Mouse (Mus musculus) midbrain, embryonic 11.5 days (tissue): ENCODE measurements at regions not wholly inside any gene's neighbourhood (a gene's known extent, or its start where the extent isn't known, plus 50 kb on each side); places are given as distances from the start of the nearest gene placed in this dataset.

Experiments used
- ATAC-seq: fragments of 200-750 bp; cut with Nextera tagmentation; 2 replicates; pipeline ENCODE4 v1.8.0; 2017; ENCODE audit warnings: moderate TSS enrichment, moderate library complexity; ENCODE audit not compliant: low FRiP score
- DNase-seq: peaks from one replicate; pipeline ENCODE4 v3.0.0; 2015; ENCODE audit warnings: low spot score; ENCODE audit errors: missing footprints
- H3K27ac ChIP-seq: fragments of 300-500 bp; sonication (generic); 2 replicates; pipeline ENCODE4 v1.5.1; 2014; ENCODE audit warnings: low read depth, low read length
- H3K27me3 ChIP-seq: fragments of 300-500 bp; sonication (generic); 2 replicates; pipeline ENCODE4 v1.6.1; 2014; ENCODE audit warnings: mild to moderate bottlenecking, low read length, moderate library complexity, mixed read lengths; ENCODE audit not compliant: control insufficient read depth, insufficient read depth
- H3K36me3 ChIP-seq: fragments of 300-500 bp; sonication (generic); 2 replicates; pipeline ENCODE4 v1.6.1; 2014; ENCODE audit warnings: mild to moderate bottlenecking, low read length, moderate library complexity, mixed read lengths; ENCODE audit not compliant: control insufficient read depth, insufficient read depth
- H3K4me1 ChIP-seq: fragments of 300-500 bp; sonication (generic); 2 replicates; pipeline ENCODE4 v1.6.1; 2014; ENCODE audit warnings: low read length; ENCODE audit not compliant: control insufficient read depth, insufficient read depth
- H3K4me2 ChIP-seq: fragments of 300-500 bp; sonication (generic); 2 replicates; pipeline ENCODE4 v1.6.1; 2014; ENCODE audit warnings: mild to moderate bottlenecking, moderate library complexity
- H3K4me3 ChIP-seq: fragments of 300-500 bp; sonication (generic); 2 replicates; pipeline ENCODE4 v1.5.1; 2014; ENCODE audit warnings: low read depth, low read length
- H3K9ac ChIP-seq: fragments of 300-500 bp; sonication (generic); 2 replicates; pipeline ENCODE4 v1.6.1; 2014; ENCODE audit warnings: low read length
- H3K9me3 ChIP-seq: fragments of 300-500 bp; sonication (generic); 2 replicates; pipeline ENCODE4 v1.6.1; 2016; ENCODE audit warnings: low read length; ENCODE audit not compliant: control insufficient read depth
- WGBS: fragments of 180-500 bp; shearing (Covaris S2); extraction: QIAGEN DNeasy Blood & Tissue Kit; methylation state at CpG from one replicate; pipeline ENCODE4 v1.1.7; 2014; 5-methylcytosine and 5-hydroxymethylcytosine counted together

GRCm38 (mm10) chr1:71979261-71979660 lies 232.8 kb downstream of the Mreg start:
- WGBS = 82% methylated on average over 4 of the region's 4 CpGs

GRCm38 (mm10) chr1:71977361-71977760 lies 234.7 kb downstream of the Mreg start:
- Histone ChIP-seq H3K36me3 (no peaks in the 10 kb centered on the region), H3K27me3 (no peaks in the 10 kb centered on the region), H3K27ac (no peak overlapping the region), H3K4me1 (no peaks in the 10 kb centered on the region), H3K9ac (no peak overlapping the region), H3K4me3 (no peak overlapping the region), H3K9me3 (no peaks in the 10 kb centered on the region), H3K4me2 (no peak overlapping the region)
- 88% methylated on average over 5 of the region's 5 CpGs for whole genome bisulfite sequencing
- DNase-seq (no peak), ATAC-seq (no peak)

More at GRCm38 (mm10) chr1:71979261-71979660, 232.8 kb downstream of the Mreg start:
- no peaks in the 10 kb centered on the region for H3K36me3 ChIP-seq
- no peaks in the 10 kb centered on the region for H3K4me1 ChIP-seq
- ATAC-seq (no peak), DNase-seq (no peak)
- no peak overlapping the region for H3K4me2 ChIP-seq
- no peaks in the 10 kb centered on the region for H3K27me3 ChIP-seq
- H3K4me3 ChIP-seq = no peak overlapping the region
- H3K9me3 ChIP-seq = no peaks in the 10 kb centered on the region
- H3K27ac ChIP-seq = no peak overlapping the region
- H3K9ac ChIP-seq = no peak overlapping the region

GRCm38 (mm10) chr1:71974715-71975114 lies 237.4 kb downstream of the Mreg start:
- DNase-seq (no peak), ATAC-seq (no peak)
- no peaks in the 10 kb centered on the region for H3K4me1 ChIP-seq
- H3K27me3 ChIP-seq = no peaks in the 10 kb centered on the region
- no peak overlapping the region for H3K27ac ChIP-seq
- WGBS = 67% methylated on average over 4 of the region's 4 CpGs
- no peak overlapping the region for H3K9ac ChIP-seq
- no peak overlapping the region for H3K4me3 ChIP-seq
- no peaks in the 10 kb centered on the region for H3K36me3 ChIP-seq
- H3K9me3 ChIP-seq = no peaks in the 10 kb centered on the region
- no peak overlapping the region for H3K4me2 ChIP-seq

- Histone ChIP-seq H3K36me3 (no peaks in the 10 kb centered on the region), H3K4me3 (no peak overlapping the region), H3K4me2 (no peak overlapping the region), H3K9me3 (no peaks in the 10 kb centered on the region), H3K27me3 (no peaks in the 10 kb centered on the region), H3K27ac (no peak overlapping the region), H3K9ac (no peak overlapping the region), H3K4me1 (no peaks in the 10 kb centered on the region)
- ATAC-seq = no peak
- DNase-seq = no peak
- 81% methylated on average over 6 of the region's 6 CpGs for WGBS
Observed at GRCm38 (mm10) chr1:71971943-71972342, 240.2 kb downstream of the Mreg start.

- ATAC-seq = no peak
- H3K9me3 ChIP-seq = no peaks in the 10 kb centered on the region
- WGBS = 97% methylated on average over 2 of the region's 2 CpGs
- no peak overlapping the region for H3K27ac ChIP-seq
- H3K4me3 ChIP-seq = no peak overlapping the region
- H3K27me3 ChIP-seq = no peaks in the 10 kb centered on the region
- no peaks in the 10 kb centered on the region for H3K4me1 ChIP-seq
- no peaks in the 10 kb centered on the region for H3K36me3 ChIP-seq
- no peak for DNase-seq
- H3K9ac ChIP-seq = no peak overlapping the region
- no peak overlapping the region for H3K4me2 ChIP-seq
Observed at GRCm38 (mm10) chr1:71970771-71971170, 241.3 kb downstream of the Mreg start.

GRCm38 (mm10) chr1:71967574-71968104 lies 244.5 kb downstream of the Mreg start:
- Histone ChIP-seq H3K4me1 (no peaks in the 10 kb centered on the region), H3K9me3 (no peaks in the 10 kb centered on the region), H3K36me3 (no peaks in the 10 kb centered on the region), H3K27me3 (no peaks in the 10 kb centered on the region), H3K9ac (no peak overlapping the region), H3K4me3 (no peak overlapping the region), H3K27ac (no peak overlapping the region), H3K4me2 (no peak overlapping the region)
- DNase-seq (no peak), ATAC-seq (no peak)
- 92% methylated on average over 6 of the region's 6 CpGs for WGBS

- H3K4me2 ChIP-seq = no peak overlapping the region
Observed at GRCm38 (mm10) chr1:71964450-71965126, 247.5 kb downstream of the Mreg start.

GRCm38 (mm10) chr1:71956940-71957339 lies 255.2 kb downstream of the Mreg start:
- Histone ChIP-seq H3K9ac (no peak overlapping the region), H3K27ac (no peak overlapping the region), H3K4me3 (no peak overlapping the region), H3K4me1 (no peaks in the 10 kb centered on the region), H3K27me3 (no peaks in the 10 kb centered on the region), H3K9me3 (no peaks in the 10 kb centered on the region), H3K4me2 (no peak overlapping the region), H3K36me3 (no peaks in the 10 kb centered on the region)
- DNase-seq = no peak
- 71% methylated on average over 3 of the region's 3 CpGs for WGBS
- ATAC-seq = no peak

More at GRCm38 (mm10) chr1:71964450-71965126, 247.5 kb downstream of the Mreg start:
- no peak overlapping the region for H3K4me3 ChIP-seq
- H3K36me3 ChIP-seq = no peaks in the 10 kb centered on the region
- H3K27ac ChIP-seq = no peak overlapping the region
- no peak for ATAC-seq
- 90% methylated on average over 4 of the region's 4 CpGs for WGBS
- no peak for DNase-seq
- no peaks in the 10 kb centered on the region for H3K4me1 ChIP-seq
- H3K9ac ChIP-seq = no peak overlapping the region
- H3K27me3 ChIP-seq = no peaks in the 10 kb centered on the region
- no peaks in the 10 kb centered on the region for H3K9me3 ChIP-seq

GRCm38 (mm10) chr1:71955331-71955730 lies 256.8 kb downstream of the Mreg start:
- H3K4me1 ChIP-seq = no peaks in the 10 kb centered on the region
- no peaks in the 10 kb centered on the region for H3K36me3 ChIP-seq
- no peak overlapping the region for H3K4me3 ChIP-seq
- no peaks in the 10 kb centered on the region for H3K9me3 ChIP-seq
- H3K4me2 ChIP-seq = no peak overlapping the region
- no peak overlapping the region for H3K9ac ChIP-seq
- H3K27ac ChIP-seq = no peak overlapping the region
- DNase-seq (no peak), ATAC-seq (no peak)
- H3K27me3 ChIP-seq = no peaks in the 10 kb centered on the region
